Mouse (Mus musculus) T-helper 1 cell (primary cell): ENCODE data around the gene Rgl2.

ENCODE experiments used
- in situ Hi-C: fragments of 300-600 bp; cut with MboI, MseI; formaldehyde crosslinking; loops from one replicate; pipeline ENCODE4 v1.15.1; 2025; ENCODE audit warnings: high pct_unique_total_duplicates

The Rgl2 gene

GRCm38 (mm10) chr17:33908331-33909076 is 20.8 kb upstream of the Rgl2 start:
- in situ Hi-C loops = no loop called here

DNA sequence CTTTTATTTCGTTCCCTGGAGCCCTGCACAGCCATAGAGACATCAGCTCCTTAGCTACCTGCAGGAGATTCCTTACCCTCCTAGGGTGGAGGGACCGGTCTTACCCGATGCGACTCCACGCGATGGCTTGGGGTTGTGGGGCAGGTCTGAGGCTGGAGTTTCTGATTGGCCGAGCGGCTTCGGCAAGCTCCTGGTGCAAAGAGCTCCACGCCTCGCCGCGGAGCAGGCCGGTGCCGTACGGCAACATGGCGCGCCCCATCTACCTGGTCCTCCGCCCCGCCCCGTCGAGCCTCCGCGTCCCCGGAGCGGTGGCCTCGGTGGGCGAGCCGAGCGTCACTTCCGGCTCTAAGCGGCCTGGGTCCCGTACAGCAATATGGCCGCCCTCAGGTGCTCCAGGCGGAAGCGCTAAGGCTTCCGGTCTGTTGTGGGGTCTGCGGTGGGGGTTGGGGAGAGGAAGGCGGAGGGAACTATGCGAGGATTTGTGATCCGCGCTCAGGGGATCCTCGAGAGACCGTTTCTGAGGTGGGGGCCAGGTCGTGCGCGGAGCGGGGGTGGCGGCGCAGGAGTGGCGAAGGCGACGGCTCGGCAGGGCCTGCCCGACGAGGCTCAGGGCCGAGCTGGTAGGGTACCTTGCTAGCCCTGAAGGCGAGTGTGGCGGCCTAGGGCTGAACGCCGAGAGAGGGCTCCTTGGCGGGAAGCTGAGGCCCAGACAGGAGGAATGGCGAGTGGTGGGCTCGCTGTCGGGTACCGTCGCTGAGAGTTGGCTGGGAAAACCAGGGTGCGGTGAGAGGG is 20.1 kb upstream of the Rgl2 start, which contains the start of gene Daxx:
TSS of gene Daxx (plus strand) at position 338 of the 792 bp plus-strand sequence.
- in situ Hi-C loops = no loop called here

DNA sequence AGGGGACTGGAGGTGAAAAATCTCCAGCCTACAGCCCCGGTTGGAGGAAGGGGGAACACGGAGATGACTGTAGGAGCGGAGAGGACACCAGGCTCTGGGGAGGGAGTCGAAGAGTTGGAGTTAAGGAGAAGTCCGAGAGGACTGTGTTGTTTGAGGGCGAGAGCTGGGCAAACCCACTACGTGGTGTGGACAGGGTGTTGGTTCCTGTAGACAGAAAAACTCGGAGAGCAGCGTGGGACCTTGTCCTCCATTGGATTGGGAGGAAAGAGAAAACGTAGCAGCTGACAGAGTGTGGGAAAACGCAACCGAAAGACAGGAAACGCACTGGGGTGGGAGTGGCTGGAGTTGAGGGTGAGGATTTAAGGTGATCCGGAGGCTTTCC is 19.5 kb upstream of the Rgl2 start:
- in situ Hi-C loops = no loop called here

GRCm38 (mm10) chr17:33910346-33911051 is 18.8 kb upstream of the Rgl2 start:
- in situ Hi-C loops = no loop called here

DNA sequence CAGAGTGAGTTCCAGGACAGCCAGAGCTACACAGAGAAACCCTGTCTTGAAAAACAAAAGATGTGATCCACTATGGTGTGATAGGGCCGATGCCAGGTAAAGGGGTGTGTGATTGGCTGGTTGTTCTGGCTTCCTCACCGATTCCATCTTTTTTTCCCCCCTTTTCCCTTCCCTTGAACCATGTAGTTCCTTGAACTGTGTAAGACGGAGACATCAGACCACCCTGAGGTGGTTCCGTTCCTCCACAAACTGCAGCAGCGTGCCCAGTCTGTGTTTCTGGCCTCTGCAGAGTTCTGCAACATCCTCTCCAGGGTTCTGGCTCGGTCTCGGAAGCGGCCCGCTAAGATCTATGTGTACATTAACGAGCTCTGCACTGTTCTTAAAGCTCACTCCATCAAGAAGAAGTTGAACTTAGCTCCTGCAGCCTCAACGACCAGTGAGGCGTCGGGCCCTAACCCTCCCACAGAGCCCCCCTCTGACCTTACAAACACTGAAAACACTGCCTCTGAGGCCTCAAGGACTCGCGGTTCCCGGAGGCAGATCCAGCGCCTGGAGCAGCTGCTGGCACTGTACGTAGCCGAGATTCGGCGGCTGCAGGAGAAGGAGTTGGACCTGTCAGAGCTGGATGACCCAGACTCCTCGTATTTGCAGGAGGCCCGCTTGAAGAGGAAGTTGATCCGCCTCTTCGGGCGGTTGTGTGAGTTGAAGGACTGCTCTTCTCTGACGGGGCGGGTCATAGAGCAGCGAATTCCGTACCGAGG is 18.1 kb upstream of the Rgl2 start:
- in situ Hi-C loops = no loop called here

DNA sequence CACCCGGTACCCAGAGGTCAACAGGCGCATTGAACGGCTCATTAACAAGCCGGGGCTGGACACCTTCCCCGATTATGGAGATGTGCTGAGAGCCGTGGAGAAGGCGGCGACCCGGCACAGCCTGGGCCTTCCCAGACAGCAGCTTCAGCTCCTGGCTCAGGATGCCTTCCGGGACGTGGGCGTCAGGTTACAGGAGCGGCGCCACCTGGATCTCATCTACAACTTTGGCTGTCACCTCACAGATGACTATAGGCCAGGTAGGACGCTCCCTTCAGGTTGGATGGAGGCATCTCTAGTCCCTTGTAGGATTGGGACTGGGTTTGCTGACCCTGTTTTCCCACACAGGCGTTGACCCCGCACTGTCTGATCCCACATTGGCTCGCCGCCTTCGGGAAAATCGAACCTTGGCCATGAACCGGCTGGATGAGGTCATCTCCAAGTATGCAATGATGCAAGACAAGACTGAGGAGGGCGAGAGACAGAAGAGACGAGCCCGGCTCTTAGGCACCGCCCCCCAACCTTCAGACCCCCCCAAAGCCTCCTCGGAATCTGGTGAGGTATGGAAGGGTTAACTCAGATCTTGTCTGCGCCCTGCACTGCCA is 17.4 kb upstream of the Rgl2 start:
- in situ Hi-C loops = no loop called here

GRCm38 (mm10) chr17:33913264-33913663 is 16.1 kb upstream of the Rgl2 start:
- in situ Hi-C loops = no loop called here

DNA sequence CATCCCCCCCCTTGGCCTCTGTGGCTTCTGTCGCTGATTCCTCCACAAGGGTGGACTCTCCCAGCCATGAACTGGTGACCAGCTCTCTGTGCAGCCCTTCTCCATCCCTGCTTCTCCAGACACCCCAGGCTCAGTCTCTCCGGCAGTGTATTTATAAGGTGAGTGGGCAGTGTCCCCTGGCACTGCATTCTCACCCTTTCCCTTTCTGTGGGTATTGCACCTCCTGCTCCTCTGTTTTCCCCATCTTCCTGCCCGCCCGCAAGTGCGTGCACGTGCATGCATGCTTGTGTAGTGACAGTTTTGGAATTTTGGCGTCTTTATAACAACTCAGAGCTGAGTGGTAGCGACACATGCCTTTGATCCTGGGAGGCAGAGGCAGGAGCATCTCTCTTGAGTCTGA is 15.4 kb upstream of the Rgl2 start:
- in situ Hi-C loops = no loop called here

DNA sequence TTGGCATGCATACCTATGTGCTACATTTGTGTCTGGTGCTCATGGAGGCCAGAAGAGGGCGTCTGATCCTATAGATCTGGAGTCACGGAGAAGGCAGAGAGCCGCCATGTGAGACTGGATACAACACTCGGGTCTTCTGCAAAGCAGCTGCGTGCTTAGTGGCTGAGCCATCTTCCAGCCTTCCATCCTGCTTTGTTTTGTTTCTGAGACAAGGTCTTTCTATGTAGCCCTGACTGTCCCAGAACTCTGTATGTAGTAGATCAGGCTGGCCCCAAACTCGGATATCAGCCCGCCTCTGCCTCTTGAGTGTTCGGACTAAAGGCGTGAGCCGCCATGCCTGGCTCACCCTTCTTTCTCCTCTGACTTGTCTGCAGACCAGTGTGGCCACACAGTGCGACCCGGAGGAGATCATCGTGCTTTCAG is 14.4 kb upstream of the Rgl2 start:
- in situ Hi-C loops = no loop called here

DNA sequence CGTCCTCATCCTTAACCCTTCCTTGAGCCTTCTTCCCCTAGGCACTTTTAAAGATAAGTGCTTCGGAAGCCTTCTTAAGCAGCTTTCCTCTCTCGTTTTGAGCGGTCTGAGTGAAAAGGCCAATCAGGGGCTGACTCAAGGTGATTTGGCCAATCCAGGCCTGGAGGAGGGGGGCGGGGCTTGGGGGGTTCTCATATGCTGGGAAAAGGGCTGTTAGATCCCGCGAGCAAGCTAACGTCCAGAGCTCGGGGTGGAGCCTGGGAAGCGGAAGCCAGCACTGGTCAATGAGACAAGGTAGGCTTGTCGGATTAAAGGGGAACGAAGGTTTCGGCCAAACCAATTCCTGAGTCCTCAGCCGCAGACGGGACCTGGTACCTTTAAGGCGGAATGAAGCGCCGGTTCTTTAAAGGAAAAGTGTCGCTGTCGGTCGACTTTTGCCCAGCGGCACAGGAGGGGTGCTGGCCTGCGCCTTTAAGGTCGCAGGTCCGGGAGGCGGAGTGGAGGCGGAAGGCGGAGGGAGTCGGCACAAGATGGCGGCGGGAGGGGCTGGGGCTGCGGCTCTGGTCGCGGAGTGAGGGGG is 13.6 kb upstream of the Rgl2 start, which contains the start of the genes Tapbp and Zbtb22:
TSS of gene Tapbp (plus strand) at position 229 of the 580 bp plus-strand sequence.
TSS of gene Zbtb22 (plus strand) at position 234 of the 580 bp plus-strand sequence.
- in situ Hi-C loops = no loop called here

GRCm38 (mm10) chr17:33916294-33916693 is 13.0 kb upstream of the Rgl2 start:
- in situ Hi-C loops = no loop called here

- in situ Hi-C loops = no loop called here
Observed at GRCm38 (mm10) chr17:33916847-33917655, 12.3 kb upstream of the Rgl2 start.

GRCm38 (mm10) chr17:33917656-33918292 is 11.6 kb upstream of the Rgl2 start:
- in situ Hi-C loops = no loop called here

GRCm38 (mm10) chr17:33918293-33919203 is 10.8 kb upstream of the Rgl2 start:
- in situ Hi-C loops = no loop called here

DNA sequence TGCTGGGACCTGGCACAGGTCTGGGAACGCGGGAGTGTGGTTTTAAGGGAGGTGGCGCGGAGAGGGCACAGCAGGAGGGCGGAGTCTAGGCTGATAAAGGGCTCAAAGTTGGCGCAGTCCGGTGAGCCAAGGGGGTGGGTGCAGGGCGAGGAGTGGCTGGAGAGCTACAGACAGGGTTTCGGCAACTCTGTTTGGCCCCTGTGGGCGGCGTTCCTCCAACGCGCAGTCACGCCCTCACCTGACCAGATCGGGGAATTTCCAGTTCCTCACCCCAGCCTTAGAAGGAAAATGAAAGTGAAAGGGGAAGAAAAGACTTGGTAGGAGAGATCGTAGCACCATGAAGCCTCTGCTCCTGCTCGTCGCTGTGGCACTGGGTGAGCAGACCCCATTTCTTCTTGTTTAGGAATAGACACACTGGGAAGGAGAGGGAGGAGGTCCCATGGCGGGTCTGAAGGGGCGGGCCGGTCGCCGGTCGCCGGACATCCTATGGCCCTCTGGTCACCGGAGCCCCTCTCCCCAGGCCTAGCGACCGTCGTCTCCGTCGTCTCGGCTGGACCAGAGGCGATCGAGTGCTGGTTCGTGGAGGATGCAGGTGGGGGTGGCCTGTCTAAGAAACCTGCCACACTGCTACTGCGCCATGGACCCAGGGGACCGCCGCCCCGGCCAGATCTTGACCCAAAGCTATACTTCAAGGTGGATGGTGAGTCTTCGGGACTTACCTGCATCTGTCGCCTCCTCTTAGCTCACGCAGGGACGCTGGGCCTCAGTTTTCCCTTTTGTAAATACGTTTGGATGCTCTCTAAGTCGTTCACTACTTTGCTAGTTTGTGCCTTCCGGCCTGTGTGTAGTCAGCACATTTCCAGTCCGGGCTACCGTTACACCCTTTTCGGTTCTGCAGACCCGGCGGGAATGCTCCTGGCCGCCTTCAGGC is 9.7 kb upstream of the Rgl2 start:
- in situ Hi-C loops = no loop called here

- in situ Hi-C loops = no loop called here
Observed at GRCm38 (mm10) chr17:33920282-33921097, 8.9 kb upstream of the Rgl2 start.
